Mouse (Mus musculus) midbrain, embryonic 16.5 days (tissue): ENCODE results near the gene Ptprn2. TPM values are rescaled to one million over a fixed set of nuclear protein-coding genes. Genes with fewer than 3 reads are reported as not detected.
A peak's percentile ranks its signal among the peaks of the same experiment; 100 is the strongest.

ENCODE experiments used
- ATAC-seq: fragments of 200-750 bp; cut with Nextera tagmentation; 2 replicates; pipeline ENCODE4 v1.8.0; 2017; ENCODE audit warnings: moderate TSS enrichment
- H3K27ac ChIP-seq: fragments of 300-500 bp; sonication (generic); 2 replicates; pipeline ENCODE4 v1.5.1; 2014; ENCODE audit warnings: mild to moderate bottlenecking, low read length, mixed read lengths
- H3K27me3 ChIP-seq: fragments of 300-500 bp; sonication (generic); 2 replicates; pipeline ENCODE4 v1.6.1; 2014; ENCODE audit warnings: low read depth, low read length, mixed read lengths; ENCODE audit not compliant: control insufficient read depth, insufficient read depth
- H3K36me3 ChIP-seq: fragments of 300-500 bp; sonication (generic); 2 replicates; pipeline ENCODE4 v1.6.1; 2014; ENCODE audit warnings: mild to moderate bottlenecking, low read length, moderate library complexity, mixed read lengths; ENCODE audit not compliant: control insufficient read depth, insufficient read depth
- H3K4me1 ChIP-seq: fragments of 300-500 bp; sonication (generic); 2 replicates; pipeline ENCODE4 v1.6.1; 2014; ENCODE audit warnings: mild to moderate bottlenecking, low read length, mixed read lengths; ENCODE audit not compliant: control insufficient read depth, insufficient read depth
- H3K4me2 ChIP-seq: fragments of 300-500 bp; sonication (generic); 2 replicates; pipeline ENCODE4 v1.6.1; 2014; ENCODE audit warnings: mild to moderate bottlenecking, low read length, mixed read lengths
- H3K4me3 ChIP-seq: fragments of 300-500 bp; sonication (generic); 2 replicates; pipeline ENCODE4 v1.5.1; 2014; ENCODE audit warnings: low read depth, mild to moderate bottlenecking, low read length, moderate library complexity, mixed read lengths
- H3K9ac ChIP-seq: fragments of 300-500 bp; sonication (generic); 2 replicates; pipeline ENCODE4 v1.6.1; 2014; ENCODE audit warnings: low read depth, low read length, mixed read lengths
- H3K9me3 ChIP-seq: fragments of 300-500 bp; sonication (generic); replicated peaks from 2 replicates; pipeline ENCODE4 v1.6.1; 2014; ENCODE audit warnings: mild to moderate bottlenecking, low read length, mixed read lengths; ENCODE audit not compliant: control insufficient read depth, poor library complexity, severe bottlenecking
- WGBS: fragments of 180-500 bp; shearing (Covaris S2); extraction: QIAGEN DNeasy Blood & Tissue Kit; methylation state at CpG from one replicate; pipeline ENCODE4 v1.1.7; 2014; 5-methylcytosine and 5-hydroxymethylcytosine counted together
- polyA plus RNA-seq: library from polyadenylated mRNA; unstranded; fragments of >200 nt; fragmentation: Nextera tagmentation; extraction: Ambion mirVana; gene quantifications from 2 replicates; pipeline ENCODE4 v1.2.1, GENCODE M21; 2015

Gene Ptprn2
- polyA plus RNA-seq, 1 experiment from 2014 or later, result 15.6 TPM

DNA sequence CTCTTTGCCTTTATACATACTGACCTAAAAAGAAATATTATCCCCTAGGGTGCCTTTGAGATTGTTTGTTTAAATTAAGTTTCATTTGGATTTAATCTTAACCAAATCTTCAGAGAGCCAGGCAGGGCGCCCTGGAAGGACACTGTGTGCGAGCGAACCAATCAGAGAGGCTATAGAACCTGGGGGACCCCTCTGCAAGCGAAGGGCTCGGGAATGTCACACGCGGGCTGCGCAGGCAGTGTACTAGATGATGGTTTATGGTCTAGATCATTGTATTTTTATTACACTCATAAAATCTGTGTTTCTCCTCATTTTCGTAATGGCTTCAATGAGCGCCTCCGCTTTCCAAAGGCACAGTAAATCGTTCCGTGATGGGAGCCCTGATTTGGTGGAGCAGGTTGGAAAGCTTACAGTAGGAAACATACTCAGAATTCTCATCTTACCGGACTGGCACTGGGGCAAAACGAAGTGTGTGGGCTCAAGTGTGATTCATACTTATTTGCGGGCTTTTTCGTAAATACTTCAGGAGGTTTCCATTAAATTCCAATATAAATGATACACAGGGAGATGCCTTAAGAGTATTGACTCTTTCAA, 760.5 kb downstream of the Ptprn2 start:
- no peak for ATAC-seq
- Histone ChIP-seq H3K27ac (no peak overlapping the region), H3K36me3 (peaks cover 4% of the 10 kb centered on the region), H3K9me3 (no peaks in the 10 kb centered on the region), H3K9ac (no peak overlapping the region), H3K4me1 (peaks cover 11% of the 10 kb centered on the region), H3K4me2 (no peak overlapping the region), H3K4me3 (no peak overlapping the region), H3K27me3 (no peaks in the 10 kb centered on the region)
- 82% methylated on average over 17 of the region's 17 CpGs for WGBS

- H3K9me3 ChIP-seq, result no peaks in the 10 kb centered on the region
- WGBS, result 7% methylated on average over 6 of the region's 6 CpGs
- H3K27ac ChIP-seq, result peak overlapping the region; percentile 6
- H3K27me3 ChIP-seq, result no peaks in the 10 kb centered on the region
- peaks cover 5% of the 10 kb centered on the region for H3K36me3 ChIP-seq
- ATAC-seq, result peak; percentile 49
- H3K4me3 ChIP-seq, result no peak overlapping the region
- no peak overlapping the region for H3K4me2 ChIP-seq
- H3K9ac ChIP-seq, result no peak overlapping the region
- H3K4me1 ChIP-seq, result peaks cover 30% of the 10 kb centered on the region
These were observed 764.9 kb downstream of the Ptprn2 start for GRCm38 (mm10) chr12:117250465-117250864.

GRCm38 (mm10) chr12:117251663-117252425, 766.3 kb downstream of the Ptprn2 start:
- H3K4me3 ChIP-seq, result no peak overlapping the region
- no peak overlapping the region for H3K9ac ChIP-seq
- H3K4me2 ChIP-seq, result no peak overlapping the region
- no peaks in the 10 kb centered on the region for H3K27me3 ChIP-seq
- H3K4me1 ChIP-seq, result peaks cover 42% of the 10 kb centered on the region
- H3K27ac ChIP-seq, result peak overlapping the region; percentile 53
- H3K36me3 ChIP-seq, result peaks cover 10% of the 10 kb centered on the region
- H3K9me3 ChIP-seq, result no peaks in the 10 kb centered on the region
- no peak; the same call in 1 of the 2 replicates for ATAC-seq
- WGBS, result 16% methylated on average over 11 of the region's 11 CpGs

- Histone ChIP-seq H3K4me2 (no peak overlapping the region), H3K9ac (no peak overlapping the region), H3K4me1 (peaks cover 47% of the 10 kb centered on the region), H3K9me3 (no peaks in the 10 kb centered on the region), H3K27me3 (no peaks in the 10 kb centered on the region), H3K36me3 (peaks cover 10% of the 10 kb centered on the region), H3K4me3 (no peak overlapping the region), H3K27ac (no peak overlapping the region)
- ATAC-seq, result no peak
- WGBS, result 10% methylated on average over 3 of the region's 3 CpGs
These were observed 766.9 kb downstream of the Ptprn2 start for GRCm38 (mm10) chr12:117252426-117252779.

DNA sequence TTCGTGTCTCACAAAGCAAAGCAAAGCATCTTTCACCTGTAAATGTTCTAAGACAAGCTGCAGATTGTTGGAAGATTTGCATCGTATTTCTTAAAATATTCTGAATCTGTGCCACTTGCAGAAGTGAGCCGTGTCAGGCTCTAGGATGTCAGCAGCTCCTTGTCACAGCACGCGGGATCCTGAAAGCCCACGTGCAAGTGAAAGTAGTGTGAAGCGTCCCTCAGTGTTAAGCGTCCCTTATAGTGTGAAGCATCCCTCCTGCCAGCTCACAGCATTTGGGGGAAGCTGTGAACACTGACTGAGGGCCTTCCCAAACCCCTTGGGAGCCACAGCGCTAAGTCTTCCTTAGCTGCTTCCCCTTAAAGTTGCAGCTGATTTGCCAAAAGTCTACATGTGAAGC, 768.8 kb downstream of the Ptprn2 start:
- H3K4me3 ChIP-seq, result no peak overlapping the region
- peaks cover 60% of the 10 kb centered on the region for H3K4me1 ChIP-seq
- 64% methylated on average over 9 of the region's 9 CpGs for WGBS
- H3K27ac ChIP-seq, result peak overlapping the region; percentile 75
- peaks cover 6% of the 10 kb centered on the region; the same call in 1 of the 2 replicates for H3K36me3 ChIP-seq
- no peak for ATAC-seq
- H3K27me3 ChIP-seq, result no peaks in the 10 kb centered on the region
- no peaks in the 10 kb centered on the region for H3K9me3 ChIP-seq
- no peak overlapping the region for H3K9ac ChIP-seq
- H3K4me2 ChIP-seq, result no peak overlapping the region

GRCm38 (mm10) chr12:117255325-117255724, 769.8 kb downstream of the Ptprn2 start:
- H3K27ac ChIP-seq, result peak overlapping the region; percentile 75
- WGBS, result 12% methylated on average over 6 of the region's 6 CpGs
- H3K4me2 ChIP-seq, result no peak overlapping the region
- H3K27me3 ChIP-seq, result no peaks in the 10 kb centered on the region
- H3K9me3 ChIP-seq, result no peaks in the 10 kb centered on the region
- 0 out of 2 replicates have a peak, but pooled peaks cover 6% of the 10 kb centered on the region for H3K36me3 ChIP-seq
- peak overlapping the region; percentile 40 for H3K9ac ChIP-seq
- peaks cover 60% of the 10 kb centered on the region for H3K4me1 ChIP-seq
- peak; percentile 8; the same call in 1 of the 2 replicates for ATAC-seq
- H3K4me3 ChIP-seq, result no peak overlapping the region

GRCm38 (mm10) chr12:117255776-117256342, 770.3 kb downstream of the Ptprn2 start:
- Histone ChIP-seq H3K9ac (no peak overlapping the region), H3K9me3 (no peaks in the 10 kb centered on the region), H3K36me3 (0 out of 2 replicates have a peak, but pooled peaks cover 6% of the 10 kb centered on the region), H3K27me3 (no peaks in the 10 kb centered on the region), H3K4me3 (no peak overlapping the region), H3K4me2 (no peak overlapping the region), H3K4me1 (peaks cover 54% of the 10 kb centered on the region), H3K27ac (peak overlapping the region; percentile 75)
- no peak for ATAC-seq
- 40% methylated on average over 2 of the region's 2 CpGs for WGBS

- peak overlapping the region; percentile 51; the same call in 1 of the 2 replicates for H3K9ac ChIP-seq
- H3K27ac ChIP-seq, result peak overlapping the region; percentile 86
- WGBS, result 24% methylated on average over 5 of the region's 5 CpGs
- no peaks in the 10 kb centered on the region for H3K27me3 ChIP-seq
- H3K4me3 ChIP-seq, result no peak overlapping the region
- no peaks in the 10 kb centered on the region for H3K9me3 ChIP-seq
- ATAC-seq, result no peak
- no peak overlapping the region for H3K4me2 ChIP-seq
- 0 out of 2 replicates have a peak, but pooled peaks cover 6% of the 10 kb centered on the region for H3K36me3 ChIP-seq
- H3K4me1 ChIP-seq, result peaks cover 48% of the 10 kb centered on the region
These were observed 771.3 kb downstream of the Ptprn2 start for GRCm38 (mm10) chr12:117256849-117257204.
